Mouse (Mus musculus): ENCODE measurements around the gene Cd48. TPM values are rescaled to one million over a fixed set of nuclear protein-coding genes. Genes with fewer than 3 reads are reported as not detected.

Cd48 gene
- 4.5 and 4.9 TPM in 2 replicates for polyA plus RNA-seq (2014; fragmentation: Nextera tagmentation; extraction: Ambion mirVana)

DNA sequence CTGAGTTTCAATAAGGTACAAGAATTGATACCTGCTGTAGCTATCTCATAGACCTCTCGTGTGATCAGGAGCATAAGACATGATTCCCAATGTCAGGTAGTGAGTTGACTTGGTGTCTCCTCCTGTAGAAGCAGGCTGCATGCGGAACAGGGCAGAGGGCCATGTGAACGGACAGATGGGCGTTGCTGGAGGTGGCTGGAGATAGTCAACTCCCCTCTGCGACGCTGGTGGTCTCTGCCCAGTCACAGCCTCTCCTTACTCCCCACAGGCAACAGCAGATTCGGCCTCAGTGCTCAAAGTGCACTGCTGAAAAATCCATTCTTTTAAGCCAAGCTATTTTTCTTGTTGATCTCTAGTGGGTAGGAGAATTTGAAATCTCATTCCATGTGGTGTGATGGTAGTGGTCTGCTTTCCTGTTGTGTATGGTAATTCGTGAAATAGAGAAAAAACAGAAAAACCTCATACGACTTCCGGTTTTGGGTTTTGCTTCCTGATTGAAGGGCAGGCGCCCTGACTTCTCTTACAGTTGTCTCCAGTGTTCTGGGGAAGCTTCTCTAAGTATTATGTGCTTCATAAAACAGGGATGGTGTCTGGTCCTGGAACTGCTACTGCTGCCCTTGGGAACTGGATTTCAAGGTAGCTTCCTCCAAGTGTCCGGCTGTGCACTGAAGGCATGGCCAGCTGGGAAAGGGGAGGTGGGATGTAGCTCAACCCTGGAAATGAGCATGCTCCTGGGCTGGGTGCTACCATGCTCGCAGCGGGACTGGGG lies at the start of gene Cd48:
Gene Cd48 (plus strand): TSS at position 479 of the 769 bp plus-strand sequence.
- Histone ChIP-seq H3K27ac (ENCODE audit: low read depth, low read length) (no peak within 1 kb of the TSS), H3K36me3 (ENCODE audit: control insufficient read depth, insufficient read depth, low read length) (no peaks in the 10 kb centered on the region), H3K4me2 (no peak within 1 kb of the TSS), H3K27me3 (replicated peaks; ENCODE audit: control insufficient read depth, insufficient read depth, low read length) (no peaks in the 10 kb centered on the region), H3K9ac (ENCODE audit: low read depth, low read length) (no peak within 1 kb of the TSS), H3K9me3 (ENCODE audit: control insufficient read depth, low read length) (no peaks in the 10 kb centered on the region), H3K4me3 (ENCODE audit: low read depth, low read length) (no peak within 1 kb of the TSS), H3K4me1 (replicated peaks; ENCODE audit: control insufficient read depth, insufficient read depth, low read length) (no peaks in the 10 kb centered on the region)
- 71% methylated on average over 14 of the region's 14 CpGs for WGBS
- ATAC-seq (replicated peaks; ENCODE audit: low FRiP score) (no peak), DNase-seq (ENCODE audit: low spot score) (no peak)

DNA sequence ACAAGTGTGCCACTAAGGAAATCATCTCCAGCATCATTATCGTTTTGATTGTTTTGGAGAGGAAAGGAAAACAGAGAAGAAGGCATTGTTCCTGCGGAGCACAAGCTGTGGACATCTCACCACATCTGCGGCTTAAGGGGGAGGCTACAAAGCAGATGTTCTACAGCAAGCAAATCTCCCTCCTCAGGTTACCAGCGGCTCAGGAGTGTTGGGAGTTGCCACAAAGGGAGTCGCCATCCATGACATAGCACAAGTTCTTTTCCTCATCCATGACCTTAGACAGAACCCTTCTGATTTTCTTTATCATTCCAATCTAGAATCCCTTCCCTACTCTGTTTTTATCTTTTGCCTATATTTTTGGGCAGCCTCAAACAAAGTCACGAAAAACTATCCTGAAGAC lies 46.1 kb upstream of the Cd48 start:
- Histone ChIP-seq H3K36me3 (ENCODE audit: control insufficient read depth, insufficient read depth, low read length) (no peaks in the 10 kb centered on the region), H3K27me3 (replicated peaks; ENCODE audit: control insufficient read depth, insufficient read depth, low read length) (no peaks in the 10 kb centered on the region), H3K4me3 (ENCODE audit: low read depth, low read length) (no peak overlapping the region), H3K9ac (ENCODE audit: low read depth, low read length) (no peak overlapping the region), H3K4me1 (replicated peaks; ENCODE audit: control insufficient read depth, insufficient read depth, low read length) (no peaks in the 10 kb centered on the region), H3K9me3 (ENCODE audit: control insufficient read depth, low read length) (no peaks in the 10 kb centered on the region), H3K4me2 (no peak overlapping the region), H3K27ac (ENCODE audit: low read depth, low read length) (no peak overlapping the region)
- WGBS, result 41% methylated on average over 6 of the region's 6 CpGs
- ATAC-seq (replicated peaks; ENCODE audit: low FRiP score), result no peak
- no peak for DNase-seq (ENCODE audit: low spot score)

GRCm38 (mm10) chr1:171637101-171637500 lies 44.7 kb upstream of the Cd48 start:
- Histone ChIP-seq H3K36me3 (ENCODE audit: control insufficient read depth, insufficient read depth, low read length) (no peaks in the 10 kb centered on the region), H3K4me2 (no peak overlapping the region), H3K4me3 (ENCODE audit: low read depth, low read length) (no peak overlapping the region), H3K9ac (ENCODE audit: low read depth, low read length) (no peak overlapping the region), H3K27ac (ENCODE audit: low read depth, low read length) (no peak overlapping the region), H3K27me3 (replicated peaks; ENCODE audit: control insufficient read depth, insufficient read depth, low read length) (no peaks in the 10 kb centered on the region), H3K4me1 (replicated peaks; ENCODE audit: control insufficient read depth, insufficient read depth, low read length) (no peaks in the 10 kb centered on the region), H3K9me3 (ENCODE audit: control insufficient read depth, low read length) (no peaks in the 10 kb centered on the region)
- no peak for ATAC-seq (replicated peaks; ENCODE audit: low FRiP score)
- 76% methylated on average over 8 of the region's 8 CpGs for WGBS
- no peak for DNase-seq (ENCODE audit: low spot score)

DNA sequence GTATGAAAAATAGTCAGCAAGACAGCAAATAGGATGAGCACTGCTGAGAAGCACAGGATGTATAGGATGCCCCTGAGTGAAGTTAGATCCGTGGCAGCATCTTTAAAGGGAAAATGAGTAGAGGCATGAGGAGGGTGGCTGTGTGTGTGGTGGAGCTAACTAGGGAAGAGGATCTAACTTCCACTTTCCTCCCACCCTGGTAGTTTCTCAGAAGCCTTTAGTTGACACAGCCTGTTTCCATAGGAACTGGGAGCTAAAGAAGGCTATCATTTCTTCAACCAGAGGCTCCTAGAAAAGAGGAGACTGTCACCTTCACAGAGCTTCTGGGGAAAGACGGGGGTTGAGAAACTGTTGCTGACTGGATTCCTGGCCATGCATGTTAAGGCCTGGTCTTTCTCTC lies 43.1 kb upstream of the Cd48 start:
- DNase-seq (ENCODE audit: low spot score), result no peak
- Histone ChIP-seq H3K4me1 (replicated peaks; ENCODE audit: control insufficient read depth, insufficient read depth, low read length) (no peaks in the 10 kb centered on the region; the same call in 1 of the 2 replicates), H3K9ac (ENCODE audit: low read depth, low read length) (no peak overlapping the region), H3K4me3 (ENCODE audit: low read depth, low read length) (no peak overlapping the region), H3K4me2 (no peak overlapping the region), H3K9me3 (ENCODE audit: control insufficient read depth, low read length) (no peaks in the 10 kb centered on the region), H3K27me3 (replicated peaks; ENCODE audit: control insufficient read depth, insufficient read depth, low read length) (no peaks in the 10 kb centered on the region), H3K36me3 (ENCODE audit: control insufficient read depth, insufficient read depth, low read length) (no peaks in the 10 kb centered on the region), H3K27ac (ENCODE audit: low read depth, low read length) (no peak overlapping the region)
- no peak for ATAC-seq (replicated peaks; ENCODE audit: low FRiP score)
- WGBS, result 69% methylated on average over 2 of the region's 2 CpGs

DNA sequence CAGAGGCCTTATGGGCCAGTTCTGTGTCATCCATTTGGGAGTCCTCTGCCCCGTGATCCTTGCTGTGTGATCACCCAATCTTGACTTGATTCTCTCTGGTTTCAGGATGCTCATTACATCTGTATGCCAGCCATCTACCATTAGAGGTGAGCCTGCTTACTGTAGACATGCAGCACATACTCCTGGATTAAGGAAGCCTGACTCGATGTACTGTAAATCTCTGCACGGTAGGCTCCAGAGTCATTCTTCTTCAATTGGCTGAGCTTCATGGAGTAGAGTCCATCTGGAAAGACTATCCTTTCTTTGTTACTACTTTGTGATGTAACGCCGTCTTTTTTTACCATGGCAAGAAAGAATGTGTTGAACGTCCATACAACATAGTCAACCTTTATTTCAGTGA lies 41.0 kb upstream of the Cd48 start:
- Histone ChIP-seq H3K27me3 (replicated peaks; ENCODE audit: control insufficient read depth, insufficient read depth, low read length) (no peaks in the 10 kb centered on the region), H3K27ac (ENCODE audit: low read depth, low read length) (no peak overlapping the region), H3K4me2 (no peak overlapping the region), H3K4me1 (replicated peaks; ENCODE audit: control insufficient read depth, insufficient read depth, low read length) (no peaks in the 10 kb centered on the region; the same call in 1 of the 2 replicates), H3K36me3 (ENCODE audit: control insufficient read depth, insufficient read depth, low read length) (no peaks in the 10 kb centered on the region), H3K9ac (ENCODE audit: low read depth, low read length) (no peak overlapping the region), H3K9me3 (ENCODE audit: control insufficient read depth, low read length) (no peaks in the 10 kb centered on the region), H3K4me3 (ENCODE audit: low read depth, low read length) (no peak overlapping the region)
- DNase-seq (ENCODE audit: low spot score) (no peak), ATAC-seq (replicated peaks; ENCODE audit: low FRiP score) (no peak)
- WGBS, result 93% methylated on average over 6 of the region's 6 CpGs

GRCm38 (mm10) chr1:171643612-171644011 lies 38.2 kb upstream of the Cd48 start:
- no peaks in the 10 kb centered on the region for H3K27me3 ChIP-seq (replicated peaks; ENCODE audit: control insufficient read depth, insufficient read depth, low read length)
- 44% methylated on average over 7 of the region's 7 CpGs for WGBS
- H3K36me3 ChIP-seq (ENCODE audit: control insufficient read depth, insufficient read depth, low read length), result no peaks in the 10 kb centered on the region
- H3K9ac ChIP-seq (ENCODE audit: low read depth, low read length), result no peak overlapping the region
- DNase-seq (ENCODE audit: low spot score) (peak; percentile 37), ATAC-seq (replicated peaks; ENCODE audit: low FRiP score) (peak; percentile 95)
- no peak overlapping the region for H3K4me3 ChIP-seq (ENCODE audit: low read depth, low read length)
- no peak overlapping the region for H3K27ac ChIP-seq (ENCODE audit: low read depth, low read length)
- H3K4me1 ChIP-seq (replicated peaks; ENCODE audit: control insufficient read depth, insufficient read depth, low read length), result no peaks in the 10 kb centered on the region; the same call in 1 of the 2 replicates
- H3K9me3 ChIP-seq (ENCODE audit: control insufficient read depth, low read length), result no peaks in the 10 kb centered on the region
- no peak overlapping the region for H3K4me2 ChIP-seq

- H3K27me3 ChIP-seq (replicated peaks; ENCODE audit: control insufficient read depth, insufficient read depth, low read length), result no peaks in the 10 kb centered on the region
- H3K36me3 ChIP-seq (ENCODE audit: control insufficient read depth, insufficient read depth, low read length), result no peaks in the 10 kb centered on the region
- H3K4me3 ChIP-seq (ENCODE audit: low read depth, low read length), result no peak overlapping the region
- 69% methylated on average over 5 of the region's 5 CpGs for WGBS
- DNase-seq (ENCODE audit: low spot score), result no peak
- no peak overlapping the region for H3K9ac ChIP-seq (ENCODE audit: low read depth, low read length)
- no peak for ATAC-seq (replicated peaks; ENCODE audit: low FRiP score)
- no peaks in the 10 kb centered on the region; the same call in 1 of the 2 replicates for H3K4me1 ChIP-seq (replicated peaks; ENCODE audit: control insufficient read depth, insufficient read depth, low read length)
- H3K27ac ChIP-seq (ENCODE audit: low read depth, low read length), result no peak overlapping the region
- no peaks in the 10 kb centered on the region for H3K9me3 ChIP-seq (ENCODE audit: control insufficient read depth, low read length)
- H3K4me2 ChIP-seq, result no peak overlapping the region
Observed at GRCm38 (mm10) chr1:171646429-171646940, 35.3 kb upstream of the Cd48 start.

DNA sequence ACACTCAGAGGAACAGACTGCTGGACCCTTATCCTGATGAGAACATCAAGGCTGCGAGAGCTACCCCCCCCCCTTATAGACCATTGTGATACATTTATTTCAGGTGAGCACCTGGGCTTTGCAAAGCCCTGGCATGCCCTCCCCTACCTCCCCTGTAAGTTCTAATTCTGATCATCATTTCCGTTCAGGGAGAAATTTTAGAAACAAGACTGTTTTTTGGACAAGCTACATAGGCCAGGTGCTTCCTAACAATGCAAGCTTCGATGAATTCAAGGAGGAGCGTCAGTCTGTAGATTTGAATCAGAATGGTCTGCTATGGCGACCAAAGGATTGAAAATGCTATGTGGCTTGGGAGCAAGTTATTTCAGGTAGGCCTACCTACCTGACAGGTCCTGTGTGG lies 34.1 kb upstream of the Cd48 start:
- Histone ChIP-seq H3K4me3 (ENCODE audit: low read depth, low read length) (no peak overlapping the region), H3K4me2 (no peak overlapping the region), H3K4me1 (replicated peaks; ENCODE audit: control insufficient read depth, insufficient read depth, low read length) (no peaks in the 10 kb centered on the region; the same call in 1 of the 2 replicates), H3K9me3 (ENCODE audit: control insufficient read depth, low read length) (no peaks in the 10 kb centered on the region), H3K9ac (ENCODE audit: low read depth, low read length) (no peak overlapping the region), H3K27ac (ENCODE audit: low read depth, low read length) (no peak overlapping the region), H3K27me3 (replicated peaks; ENCODE audit: control insufficient read depth, insufficient read depth, low read length) (no peaks in the 10 kb centered on the region), H3K36me3 (ENCODE audit: control insufficient read depth, insufficient read depth, low read length) (no peaks in the 10 kb centered on the region)
- WGBS, result 80% methylated on average over 5 of the region's 5 CpGs
- ATAC-seq (replicated peaks; ENCODE audit: low FRiP score) (no peak), DNase-seq (ENCODE audit: low spot score) (no peak)

DNA sequence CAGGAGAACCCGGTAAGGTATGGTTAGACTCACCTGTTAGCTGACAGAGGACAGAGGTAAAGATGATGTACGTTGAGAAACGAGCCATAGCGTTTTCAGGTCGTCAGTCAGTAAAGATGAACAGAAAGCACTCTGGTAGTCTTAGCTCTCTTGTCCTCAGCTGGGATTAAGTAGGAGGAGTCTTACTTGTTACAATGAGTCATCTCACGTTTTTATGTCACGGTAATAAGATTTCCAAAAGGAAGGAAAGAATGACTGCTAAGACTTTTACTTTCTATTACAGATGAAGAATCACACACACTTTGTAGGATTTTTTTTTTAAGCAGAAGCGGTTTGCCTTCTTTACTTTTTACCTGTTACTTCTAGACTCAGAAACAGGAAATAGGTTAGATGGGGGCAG lies 33.0 kb upstream of the Cd48 start:
- H3K9ac ChIP-seq (ENCODE audit: low read depth, low read length), result no peak overlapping the region
- WGBS, result 74% methylated on average over 8 of the region's 8 CpGs
- no peaks in the 10 kb centered on the region for H3K27me3 ChIP-seq (replicated peaks; ENCODE audit: control insufficient read depth, insufficient read depth, low read length)
- H3K36me3 ChIP-seq (ENCODE audit: control insufficient read depth, insufficient read depth, low read length), result no peaks in the 10 kb centered on the region
- DNase-seq (ENCODE audit: low spot score), result no peak
- H3K27ac ChIP-seq (ENCODE audit: low read depth, low read length), result no peak overlapping the region
- no peaks in the 10 kb centered on the region for H3K9me3 ChIP-seq (ENCODE audit: control insufficient read depth, low read length)
- H3K4me1 ChIP-seq (replicated peaks; ENCODE audit: control insufficient read depth, insufficient read depth, low read length), result no peaks in the 10 kb centered on the region
- H3K4me2 ChIP-seq, result no peak overlapping the region
- H3K4me3 ChIP-seq (ENCODE audit: low read depth, low read length), result no peak overlapping the region
- ATAC-seq (replicated peaks; ENCODE audit: low FRiP score), result no peak

Measured in liver, embryonic 11.5 days (tissue).